In genomic region chr8:11557424-11557767, GRCm38 (mm10) we compare ENCODE assay signal across 8 mouse cellular contexts. TPM values are rescaled to one million over a fixed set of nuclear protein-coding genes. Genes with fewer than 3 reads are reported as not detected.
DNase-seq lines count a peak whose midpoint lies in the region; ATAC-seq and TF ChIP-seq lines count a peak whose summit lies in the region.

No protein-coding gene starts in this region.

- WGBS in heart, adult 2 months = under 1% methylated on average over 32 of the region's 32 CpGs
- 0% methylated on average over 32 of the region's 32 CpGs for WGBS in thymus, adult 2 months
- WGBS in intestine, embryonic 16.5 days = under 1% methylated on average over 32 of the region's 32 CpGs
- WGBS in midbrain, embryonic 15.5 days = 1% methylated on average over 31 of the region's 32 CpGs

- H3K4me2 ChIP-seq in intestine, embryonic 16.5 days (ENCODE audit: low read depth, low read length) = peak overlapping the region; percentile 72
- H3K4me2 ChIP-seq in midbrain, embryonic 15.5 days = peak overlapping the region; percentile 74

- H3K9me3 ChIP-seq in intestine, embryonic 16.5 days (ENCODE audit: control insufficient read depth, low read length) = no peaks in the 10 kb centered on the region
- no peaks in the 10 kb centered on the region for H3K9me3 ChIP-seq in midbrain, embryonic 15.5 days

- H3K27me3 ChIP-seq in heart, adult 2 months (ENCODE audit: control insufficient read depth, insufficient read depth, low read length) = no peaks in the 10 kb centered on the region
- H3K27me3 ChIP-seq in thymus, adult 2 months (ENCODE audit: control insufficient read depth, insufficient read depth, low read length) = no peaks in the 10 kb centered on the region
- H3K27me3 ChIP-seq in intestine, embryonic 16.5 days (replicated peaks; ENCODE audit: control insufficient read depth, insufficient read depth, low read length) = no peaks in the 10 kb centered on the region
- H3K27me3 ChIP-seq in midbrain, embryonic 15.5 days (replicated peaks) = no peaks in the 10 kb centered on the region

- intact Hi-C loops in heart, adult 2 months (cut with DNase I) = loop anchor here (2.0 to 10.0 kb wide), 2 partner anchors 77 to 217 kb away; partner anchors contain the start of gene Ankrd10

- no peak for TF ChIP-seq EP300 in heart, adult 2 months (IDR thresholded peaks at IDR 0.05; ENCODE audit: insufficient read depth, low read depth, low read length)

- H3K36me3 ChIP-seq in heart, adult 2 months (ENCODE audit: control insufficient read depth, insufficient read depth, low read length) = no peaks in the 10 kb centered on the region
- H3K36me3 ChIP-seq in thymus, adult 2 months (ENCODE audit: control insufficient read depth, insufficient read depth, low read length) = peaks cover 11% of the 10 kb centered on the region
- H3K36me3 ChIP-seq in intestine, embryonic 16.5 days (ENCODE audit: control insufficient read depth, insufficient read depth, low read length) = peaks cover 10% of the 10 kb centered on the region
- H3K36me3 ChIP-seq in midbrain, embryonic 15.5 days (replicated peaks) = peaks cover 8% of the 10 kb centered on the region; the same call in 1 of the 2 replicates

- no peak for DNase-seq in heart, adult 2 months
- DNase-seq in heart, adult 8-10 months (ENCODE audit: low spot score) = no peak
- no peak for DNase-seq in thymus, adult 2 months
- no peak for DNase-seq in thymus, postnatal 0 days (ENCODE audit: low spot score)
- DNase-seq in spleen, postnatal 4 days (ENCODE audit: low spot score in 2 of 2) = no peak

- TF ChIP-seq CTCF in heart, adult 2 months (IDR thresholded peaks at IDR 0.05) = no peak
- TF ChIP-seq CTCF in thymus, adult 2 months (IDR thresholded peaks at IDR 0.05; ENCODE audit: borderline replicate concordance, control insufficient read depth, extremely low read depth, insufficient read depth, low read length, poor library complexity) = no peak

- no peak for ATAC-seq in intestine, embryonic 16.5 days
- ATAC-seq in midbrain, embryonic 15.5 days (replicated peaks) = no peak
- no peak for ATAC-seq in erythroid progenitor cell, adult 5-6 weeks (replicated peaks; ENCODE audit: low FRiP score, poor library complexity, severe bottlenecking)

- H3K4me3 ChIP-seq in heart, adult 2 months = peak overlapping the region; percentile 77
- peak overlapping the region; percentile 99 for H3K4me3 ChIP-seq in thymus, adult 2 months (ENCODE audit: control insufficient read depth, insufficient read depth, low read length)
- H3K4me3 ChIP-seq in intestine, embryonic 16.5 days (ENCODE audit: low read length) = peak overlapping the region; percentile 97
- peak overlapping the region; percentile 93 for H3K4me3 ChIP-seq in midbrain, embryonic 15.5 days

- H3K4me1 ChIP-seq in heart, adult 2 months (ENCODE audit: control insufficient read depth, insufficient read depth, low read length) = peaks cover 3% of the 10 kb centered on the region; the same call in 1 of the 2 replicates
- H3K4me1 ChIP-seq in thymus, adult 2 months (replicated peaks; ENCODE audit: control insufficient read depth, insufficient read depth, low read length) = peaks cover 3% of the 10 kb centered on the region; the same call in 1 of the 2 replicates
- peaks cover 25% of the 10 kb centered on the region for H3K4me1 ChIP-seq in intestine, embryonic 16.5 days (ENCODE audit: control insufficient read depth, insufficient read depth, low read length)
- peaks cover 34% of the 10 kb centered on the region for H3K4me1 ChIP-seq in midbrain, embryonic 15.5 days

- H3K27ac ChIP-seq in heart, adult 2 months = peak overlapping the region; percentile 98
- H3K27ac ChIP-seq in thymus, adult 2 months (ENCODE audit: control insufficient read depth, insufficient read depth, low read length) = peak overlapping the region; percentile 85
- H3K27ac ChIP-seq in intestine, embryonic 16.5 days (ENCODE audit: low read length) = peak overlapping the region; percentile 100
- peak overlapping the region; percentile 100 for H3K27ac ChIP-seq in midbrain, embryonic 15.5 days

- peaks cover 6% of the 10 kb centered on the region for H3K79me2 ChIP-seq in heart, adult 2 months (replicated peaks; ENCODE audit: control insufficient read depth, insufficient read depth, low read length)

- peak overlapping the region; percentile 84 for H3K9ac ChIP-seq in heart, adult 2 months (ENCODE audit: low read depth, low read length)
- peak overlapping the region; percentile 96 for H3K9ac ChIP-seq in intestine, embryonic 16.5 days (ENCODE audit: low read depth, low read length)
- peak overlapping the region; percentile 77 for H3K9ac ChIP-seq in midbrain, embryonic 15.5 days

- TF ChIP-seq POLR2A in heart, adult 2 months (IDR thresholded peaks at IDR 0.05; ENCODE audit: insufficient read depth, low read depth, low read length) = no peak
- no peak for TF ChIP-seq POLR2A in thymus, adult 2 months (IDR thresholded peaks at IDR 0.05; ENCODE audit: control insufficient read depth, extremely low read depth, insufficient read depth, low read length, poor library complexity)

RNA-seq across cellular contexts. Expression of gene Ing1, which starts 2.0 kb away (rescaled TPM):
- total RNA-seq in heart, adult 2 months (2021) = 10 to 100 TPM; 19.9 to 26.9 TPM
- polyA plus RNA-seq in heart, adult 2 months (2012; rRNA removed) = 9.6 and 13.1 TPM in 2 replicates
- 10 to 100 TPM; 15.9 to 24.4 (median 19.9) TPM for total RNA-seq in heart, adult 8-10 months (2022)
- 46.3 and 47.2 TPM in 2 replicates for polyA plus RNA-seq in thymus, adult 2 months (2012; rRNA removed)
- polyA plus RNA-seq in thymus, postnatal 0 days (2015; fragmentation: Nextera tagmentation; extraction: Ambion mirVana) = 85.3 and 87.0 TPM in 2 replicates
- 21.5 and 22.0 TPM in 2 replicates for polyA plus RNA-seq in intestine, embryonic 16.5 days (2015; fragmentation: Nextera tagmentation; extraction: Ambion mirVana)
- polyA plus RNA-seq in midbrain, embryonic 15.5 days (2015; fragmentation: Nextera tagmentation; extraction: Ambion mirVana) = 47.9 and 50.5 TPM in 2 replicates
- total RNA-seq in erythroid progenitor cell, adult 5-6 weeks (2015; ENCODE audit: low replicate concordance) = 46.1 and 62.0 TPM in 2 replicates
- 56.3 and 81.8 TPM in 2 replicates for total RNA-seq in erythroid progenitor cell, adult 5-6 weeks (2017; ENCODE audit: low replicate concordance)

RNA-seq across cellular contexts. Expression of gene Cars2, which starts 6.8 kb away (rescaled TPM):
- 10 to 100 TPM; 46.5 to 47.7 TPM for total RNA-seq in heart, adult 2 months (2021)
- polyA plus RNA-seq in heart, adult 2 months (2012; rRNA removed) = 49.8 and 66.0 TPM in 2 replicates
- 10 to 100 TPM; 50.7 to 55.7 (median 53.7) TPM for total RNA-seq in heart, adult 8-10 months (2022)
- polyA plus RNA-seq in thymus, adult 2 months (2012; rRNA removed) = 84.8 and 90.5 TPM in 2 replicates
- 27.9 and 29.3 TPM in 2 replicates for polyA plus RNA-seq in thymus, postnatal 0 days (2015; fragmentation: Nextera tagmentation; extraction: Ambion mirVana)
- polyA plus RNA-seq in intestine, embryonic 16.5 days (2015; fragmentation: Nextera tagmentation; extraction: Ambion mirVana) = 28.6 and 32.5 TPM in 2 replicates
- 21.7 and 23.5 TPM in 2 replicates for polyA plus RNA-seq in midbrain, embryonic 15.5 days (2015; fragmentation: Nextera tagmentation; extraction: Ambion mirVana)
- 6.1 and 44.4 TPM in 2 replicates for total RNA-seq in erythroid progenitor cell, adult 5-6 weeks (2015; ENCODE audit: low replicate concordance)
- total RNA-seq in erythroid progenitor cell, adult 5-6 weeks (2017; ENCODE audit: low replicate concordance) = 6.8 and 18.5 TPM in 2 replicates
